Mouse (Mus musculus): ENCODE measurements around the gene Tsfm. TPM values are rescaled to one million over a fixed set of nuclear protein-coding genes. Genes with fewer than 3 reads are reported as not detected.
A peak's percentile ranks its signal among the peaks of the same experiment; 100 is the strongest.

Tsfm gene
- total and polyA plus RNA-seq, 2 experiments from 2014 or later: 82.5 to 94.6 TPM

DNA sequence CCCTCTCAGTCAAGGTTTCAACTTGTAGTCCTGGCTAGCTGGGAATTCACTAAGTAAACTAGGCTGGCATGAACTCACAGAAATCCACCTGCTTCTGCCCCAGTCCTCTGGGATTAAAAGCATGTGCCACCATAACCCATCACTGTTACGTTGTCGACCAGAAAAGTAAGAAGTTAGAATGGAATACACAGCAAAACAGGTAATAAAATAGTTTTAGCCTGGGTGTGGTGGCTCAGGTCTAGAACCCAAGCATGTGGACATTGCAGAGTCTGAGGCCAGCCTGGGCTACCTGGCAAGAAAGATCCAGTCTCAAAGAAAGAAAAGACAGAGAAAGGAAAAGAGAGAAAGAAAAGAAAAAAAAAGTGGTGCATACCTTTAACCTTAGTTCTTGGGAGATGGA lies 30.9 kb upstream of the Tsfm start:
- no peak overlapping the region for H3K27ac ChIP-seq (ENCODE audit: low read depth)
- DNase-seq (ENCODE audit: low spot score) (no peak), ATAC-seq (ENCODE audit: insufficient read depth, low read depth) (no peak)
- H3K27me3 ChIP-seq (ENCODE audit: control insufficient read depth, insufficient read depth, low read length): peaks cover 17% of the 10 kb centered on the region
- H3K4me2 ChIP-seq (ENCODE audit: low read depth, low read length): no peak overlapping the region
- 66% methylated on average over 2 of the region's 2 CpGs for WGBS
- H3K36me3 ChIP-seq (replicated peaks; ENCODE audit: control insufficient read depth, insufficient read depth, low read length): peaks cover 19% of the 10 kb centered on the region
- no peak overlapping the region for H3K9ac ChIP-seq (replicated peaks; ENCODE audit: low read depth, low read length)
- TF ChIP-seq EP300 (IDR thresholded peaks at IDR 0.05; ENCODE audit: low read depth) (no peak), CTCF (IDR thresholded peaks at IDR 0.05; ENCODE audit: low read depth) (no peak)
- H3K4me3 ChIP-seq (ENCODE audit: low read depth, low read length): no peak overlapping the region
- H3K4me1 ChIP-seq (ENCODE audit: control insufficient read depth, insufficient read depth): peaks cover 7% of the 10 kb centered on the region
- H3K9me3 ChIP-seq (replicated peaks; ENCODE audit: control insufficient read depth, low read length): no peaks in the 10 kb centered on the region

DNA sequence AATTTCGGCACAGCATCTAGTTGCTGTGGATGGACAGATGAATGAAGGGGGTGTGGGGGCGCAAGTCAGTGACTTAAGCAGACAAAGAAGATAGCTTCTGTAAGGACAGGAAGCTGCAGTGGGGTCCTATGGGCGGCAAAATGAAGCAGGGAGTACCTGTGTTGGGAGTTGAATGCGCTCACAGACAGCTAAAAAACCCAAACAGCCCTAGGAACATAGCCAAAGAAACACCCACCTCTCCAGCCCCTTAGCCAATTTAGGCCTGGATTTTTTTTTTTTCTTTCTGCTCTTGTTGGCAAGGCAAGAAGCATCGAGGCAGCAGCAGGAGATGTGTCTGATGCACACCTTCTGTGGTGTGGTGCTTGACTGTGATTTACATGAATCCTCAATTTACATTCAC lies 30.4 kb upstream of the Tsfm start:
- DNase-seq (ENCODE audit: low spot score): no peak
- H3K9me3 ChIP-seq (replicated peaks; ENCODE audit: control insufficient read depth, low read length): no peaks in the 10 kb centered on the region
- H3K27ac ChIP-seq (ENCODE audit: low read depth): no peak overlapping the region
- H3K27me3 ChIP-seq (ENCODE audit: control insufficient read depth, insufficient read depth, low read length): peaks cover 17% of the 10 kb centered on the region
- 45% methylated on average over 5 of the region's 5 CpGs for WGBS
- no peak overlapping the region for H3K9ac ChIP-seq (replicated peaks; ENCODE audit: low read depth, low read length)
- no peak overlapping the region for H3K4me2 ChIP-seq (ENCODE audit: low read depth, low read length)
- H3K4me3 ChIP-seq (ENCODE audit: low read depth, low read length): no peak overlapping the region
- H3K36me3 ChIP-seq (replicated peaks; ENCODE audit: control insufficient read depth, insufficient read depth, low read length): peaks cover 15% of the 10 kb centered on the region
- TF ChIP-seq EP300 (IDR thresholded peaks at IDR 0.05; ENCODE audit: low read depth): no peak
- no peak for TF ChIP-seq CTCF (IDR thresholded peaks at IDR 0.05; ENCODE audit: low read depth)
- no peak for ATAC-seq (ENCODE audit: insufficient read depth, low read depth)
- peaks cover 7% of the 10 kb centered on the region for H3K4me1 ChIP-seq (ENCODE audit: control insufficient read depth, insufficient read depth)

DNA sequence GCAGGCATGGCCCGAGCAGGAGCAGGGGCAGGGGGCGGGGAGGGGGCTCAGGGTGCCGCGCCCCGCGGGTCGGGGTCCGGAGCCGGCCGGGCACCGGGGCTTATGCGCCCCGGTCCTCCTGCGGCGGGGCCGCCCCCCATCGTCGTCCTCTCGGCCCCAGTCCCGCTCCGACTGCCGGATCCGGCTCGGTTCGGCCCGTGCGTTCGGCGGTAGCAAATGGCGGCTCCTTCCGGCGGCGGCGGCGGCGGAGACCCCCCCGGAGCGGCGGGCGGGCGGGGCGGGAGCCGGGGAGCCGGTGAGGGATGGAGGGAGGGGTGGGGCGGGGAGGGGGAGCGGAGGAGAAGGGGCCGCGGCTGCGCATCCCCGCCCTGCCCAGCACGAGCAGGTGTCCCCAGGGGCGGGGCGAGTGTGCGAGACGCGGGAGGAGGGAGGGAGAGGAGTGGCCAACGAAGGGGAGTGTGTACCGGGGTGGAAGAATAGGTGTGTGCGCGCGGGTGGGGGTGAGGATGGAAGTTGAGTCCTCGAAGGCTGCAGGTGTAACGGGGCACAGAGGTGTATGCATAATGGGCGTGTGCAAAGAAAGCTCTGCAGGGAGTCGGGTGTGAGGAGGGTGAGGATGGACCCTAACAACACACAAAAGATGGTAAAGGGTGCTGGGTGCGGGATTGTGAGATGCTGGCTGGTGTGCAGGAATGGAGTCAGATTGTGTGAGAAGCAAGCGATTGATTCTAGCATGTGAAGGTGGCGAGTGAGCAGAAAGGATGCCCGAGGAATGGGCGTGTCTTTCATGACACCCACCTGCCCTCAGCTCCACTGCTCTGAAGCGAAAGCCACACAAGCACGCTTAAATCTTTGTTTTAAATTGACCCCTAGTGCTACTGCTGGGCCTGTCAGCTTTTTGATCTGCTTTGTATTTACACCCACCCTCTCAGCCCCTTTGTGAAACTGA lies 29.6 kb upstream of the Tsfm start, which contains the start of gene March9:
March9 (minus strand) TSS at position 217 of the 949 bp plus-strand sequence.
- Histone ChIP-seq H3K4me1 (ENCODE audit: control insufficient read depth, insufficient read depth) (peaks cover 7% of the 10 kb centered on the region), H3K9ac (replicated peaks; ENCODE audit: low read depth, low read length) (peak within 1 kb of the TSS; percentile 59), H3K36me3 (replicated peaks; ENCODE audit: control insufficient read depth, insufficient read depth, low read length) (peaks cover 7% of the 10 kb centered on the region), H3K4me3 (ENCODE audit: low read depth, low read length) (peak within 1 kb of the TSS; percentile 76), H3K27me3 (ENCODE audit: control insufficient read depth, insufficient read depth, low read length) (peaks cover 17% of the 10 kb centered on the region), H3K9me3 (replicated peaks; ENCODE audit: control insufficient read depth, low read length) (no peaks in the 10 kb centered on the region), H3K27ac (ENCODE audit: low read depth) (no peak within 1 kb of the TSS), H3K4me2 (ENCODE audit: low read depth, low read length) (peak within 1 kb of the TSS; percentile 100)
- TF ChIP-seq CTCF (IDR thresholded peaks at IDR 0.05; ENCODE audit: low read depth) (no peak), EP300 (IDR thresholded peaks at IDR 0.05; ENCODE audit: low read depth) (no peak)
- 2% methylated on average over 47 of the region's 72 CpGs for WGBS
- DNase-seq (ENCODE audit: low spot score) (no peak), ATAC-seq (ENCODE audit: insufficient read depth, low read depth) (no peak)

DNA sequence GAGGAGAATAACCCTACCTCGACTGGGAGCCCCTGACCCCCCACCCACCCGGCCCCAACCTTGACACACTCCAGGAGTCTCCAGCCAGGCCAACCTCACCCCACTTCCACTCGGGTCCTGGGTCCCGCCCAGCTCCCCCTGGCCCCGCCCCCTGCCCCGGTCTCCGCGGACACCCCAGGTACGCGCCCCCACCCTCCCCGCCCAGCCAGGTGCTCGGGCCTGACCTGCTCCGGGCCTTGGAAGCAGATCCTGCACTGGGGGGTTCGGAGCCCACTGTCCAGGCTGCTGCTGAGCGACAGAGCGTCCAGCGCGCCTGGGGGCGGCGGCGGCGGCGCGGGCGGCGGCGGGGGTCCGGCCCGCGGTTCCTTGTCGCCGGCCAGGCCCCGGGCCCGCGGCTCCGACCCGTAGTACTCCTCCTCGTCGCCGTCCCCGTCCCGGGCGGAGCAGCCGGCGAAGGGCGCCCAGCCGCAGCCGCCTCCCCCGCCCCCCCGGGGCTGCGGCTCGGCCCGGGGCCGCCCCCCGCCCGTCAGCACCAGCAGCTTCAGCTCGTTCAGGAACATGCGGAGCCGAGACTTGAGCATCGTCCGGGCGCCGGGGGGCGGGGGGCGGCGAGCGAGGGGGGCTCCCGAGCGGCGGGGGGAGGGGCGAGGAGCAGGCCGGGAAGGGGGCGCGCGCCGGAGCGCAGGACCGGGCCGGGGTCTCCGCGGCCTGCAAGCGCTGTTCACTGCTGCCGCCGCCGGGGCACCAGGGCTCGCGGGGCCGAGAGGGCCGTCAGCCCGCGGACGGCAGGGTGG lies 28.7 kb upstream of the Tsfm start:
- peak overlapping the region; percentile 59 for H3K9ac ChIP-seq (replicated peaks; ENCODE audit: low read depth, low read length)
- no peak overlapping the region for H3K27ac ChIP-seq (ENCODE audit: low read depth)
- no peaks in the 10 kb centered on the region for H3K36me3 ChIP-seq (replicated peaks; ENCODE audit: control insufficient read depth, insufficient read depth, low read length)
- TF ChIP-seq EP300 (IDR thresholded peaks at IDR 0.05; ENCODE audit: low read depth): no peak
- no peak for TF ChIP-seq CTCF (IDR thresholded peaks at IDR 0.05; ENCODE audit: low read depth)
- ATAC-seq (ENCODE audit: insufficient read depth, low read depth) (no peak), DNase-seq (ENCODE audit: low spot score) (no peak)
- peaks cover 17% of the 10 kb centered on the region for H3K27me3 ChIP-seq (ENCODE audit: control insufficient read depth, insufficient read depth, low read length)
- peaks cover 2% of the 10 kb centered on the region; the same call in 1 of the 2 replicates for H3K4me1 ChIP-seq (ENCODE audit: control insufficient read depth, insufficient read depth)
- WGBS: 1% methylated on average over 29 of the region's 92 CpGs
- H3K9me3 ChIP-seq (replicated peaks; ENCODE audit: control insufficient read depth, low read length): no peaks in the 10 kb centered on the region
- H3K4me3 ChIP-seq (ENCODE audit: low read depth, low read length): peak overlapping the region; percentile 76
- peak overlapping the region; percentile 100 for H3K4me2 ChIP-seq (ENCODE audit: low read depth, low read length)

DNA sequence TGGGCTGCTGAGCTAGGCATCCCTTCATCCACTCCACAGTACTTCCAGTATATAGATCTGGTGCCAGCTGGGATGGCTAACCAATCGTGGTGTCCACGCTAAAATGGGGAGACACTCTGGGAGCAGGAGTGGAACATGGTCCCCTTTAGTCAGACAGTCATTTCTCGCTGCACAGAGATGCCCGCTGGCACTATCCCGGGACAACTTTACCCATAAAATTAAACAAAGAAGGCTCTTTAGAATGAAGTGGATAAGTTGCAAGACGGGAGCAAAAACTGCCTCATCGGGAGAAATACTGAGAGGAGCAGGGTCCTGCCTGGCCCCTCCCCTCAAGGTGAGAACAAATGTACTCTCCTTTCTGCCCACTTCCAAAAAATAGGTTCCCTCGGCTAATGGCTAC lies 28.1 kb upstream of the Tsfm start:
- Histone ChIP-seq H3K9ac (replicated peaks; ENCODE audit: low read depth, low read length) (no peak overlapping the region), H3K27ac (ENCODE audit: low read depth) (no peak overlapping the region), H3K4me1 (ENCODE audit: control insufficient read depth, insufficient read depth) (no peaks in the 10 kb centered on the region), H3K9me3 (replicated peaks; ENCODE audit: control insufficient read depth, low read length) (no peaks in the 10 kb centered on the region), H3K4me2 (ENCODE audit: low read depth, low read length) (peak overlapping the region; percentile 100), H3K36me3 (replicated peaks; ENCODE audit: control insufficient read depth, insufficient read depth, low read length) (no peaks in the 10 kb centered on the region), H3K4me3 (ENCODE audit: low read depth, low read length) (peak overlapping the region; percentile 76), H3K27me3 (ENCODE audit: control insufficient read depth, insufficient read depth, low read length) (peaks cover 17% of the 10 kb centered on the region)
- ATAC-seq (ENCODE audit: insufficient read depth, low read depth) (no peak), DNase-seq (ENCODE audit: low spot score) (no peak)
- TF ChIP-seq EP300 (IDR thresholded peaks at IDR 0.05; ENCODE audit: low read depth) (no peak), CTCF (IDR thresholded peaks at IDR 0.05; ENCODE audit: low read depth) (no peak)
- WGBS: 11% methylated on average over 8 of the region's 8 CpGs
